27 mouse cellular contexts compared by ENCODE assay signal in genomic region chr13:94630055-94630454, GRCm38 (mm10).
DNase-seq lines count a peak whose midpoint lies in the region; ATAC-seq and TF ChIP-seq lines count a peak whose summit lies in the region.
"Had no signal": no experiment of that assay in that cellular context is flagged by ENCODE, and none has a peak within 500 bp of the region (broad histone marks: within the 10 kb centered on the region; RNA-seq: fewer than 3 reads in every experiment).

No protein-coding gene starts in this region.

- H3K27ac ChIP-seq in heart, embryonic 12.5 days (ENCODE audit: poor library complexity, severe bottlenecking): no peak overlapping the region
- no peak overlapping the region for H3K27ac ChIP-seq in lung, postnatal 0 days (ENCODE audit: low read length)
- H3K27ac ChIP-seq: embryonic facial prominence, embryonic 12.5 days; embryonic facial prominence, embryonic 15.5 days; forebrain, embryonic 12.5 days; forebrain, embryonic 15.5 days; heart, embryonic 15.5 days; hindbrain, embryonic 10.5 days; hindbrain, embryonic 13.5 days; intestine, embryonic 15.5 days had no signal

- no peaks in the 10 kb centered on the region; the same call in none of the 2 replicates for H3K27me3 ChIP-seq in heart, embryonic 12.5 days (replicated peaks)
- no peaks in the 10 kb centered on the region for H3K27me3 ChIP-seq in lung, postnatal 0 days (replicated peaks; ENCODE audit: insufficient read depth, low read length)
- H3K27me3 ChIP-seq: embryonic facial prominence, embryonic 12.5 days; embryonic facial prominence, embryonic 15.5 days; heart, embryonic 15.5 days; intestine, embryonic 15.5 days had no signal

- H3K36me3 ChIP-seq in heart, embryonic 12.5 days: no peaks in the 10 kb centered on the region
- H3K36me3 ChIP-seq in lung, postnatal 0 days (ENCODE audit: insufficient read depth, low read length): no peaks in the 10 kb centered on the region
- H3K36me3 ChIP-seq: embryonic facial prominence, embryonic 12.5 days; embryonic facial prominence, embryonic 15.5 days; forebrain, embryonic 12.5 days; forebrain, embryonic 15.5 days; heart, embryonic 15.5 days; hindbrain, embryonic 10.5 days; hindbrain, embryonic 13.5 days; intestine, embryonic 15.5 days had no signal

- H3K4me3 ChIP-seq in heart, embryonic 12.5 days: no peak overlapping the region
- no peak overlapping the region for H3K4me3 ChIP-seq in lung, postnatal 0 days (ENCODE audit: low read depth, low read length)
- H3K4me3 ChIP-seq: embryonic facial prominence, embryonic 12.5 days; embryonic facial prominence, embryonic 15.5 days; forebrain, embryonic 12.5 days; forebrain, embryonic 15.5 days; heart, embryonic 15.5 days; hindbrain, embryonic 10.5 days; hindbrain, embryonic 13.5 days; intestine, embryonic 15.5 days had no signal

- no peak for ATAC-seq in heart, embryonic 12.5 days (ENCODE audit: insufficient number of reproducible peaks, low FRiP score)
- peak; percentile 74 for ATAC-seq in granulocyte monocyte progenitor cell, adult 5-6 weeks (replicated peaks; ENCODE audit: poor library complexity, severe bottlenecking)
- no peak for ATAC-seq in lung, postnatal 0 days
- ATAC-seq: CD4-positive, CD25-positive, alpha-beta regulatory T cell, adult 4 months; forebrain, embryonic 15.5 days; hindbrain, embryonic 16.5 days; intestine, embryonic 15.5 days had no signal

- TF ChIP-seq CTCF in lung, postnatal 0 days (IDR thresholded peaks at IDR 0.05): no peak

- H3K9ac ChIP-seq in heart, embryonic 12.5 days: no peak overlapping the region
- H3K9ac ChIP-seq in lung, postnatal 0 days (replicated peaks; ENCODE audit: low read depth): no peak overlapping the region
- H3K9ac ChIP-seq: embryonic facial prominence, embryonic 12.5 days; embryonic facial prominence, embryonic 15.5 days; forebrain, embryonic 12.5 days; forebrain, embryonic 15.5 days; heart, embryonic 15.5 days; hindbrain, embryonic 13.5 days; intestine, embryonic 15.5 days had no signal

- no peak overlapping the region for H3K4me2 ChIP-seq in heart, embryonic 12.5 days
- no peak overlapping the region for H3K4me2 ChIP-seq in lung, postnatal 0 days (replicated peaks; ENCODE audit: low read depth, low read length)
- H3K4me2 ChIP-seq: embryonic facial prominence, embryonic 12.5 days; embryonic facial prominence, embryonic 15.5 days; forebrain, embryonic 12.5 days; forebrain, embryonic 15.5 days; heart, embryonic 11.5 days; heart, embryonic 15.5 days; hindbrain, embryonic 13.5 days; intestine, embryonic 15.5 days had no signal

- peak; percentile 63 for DNase-seq in heart, adult 11 months
- peak; percentile 28 for DNase-seq in MEL-GATA-1-ER (ENCODE audit: extremely low read depth, low read depth)
- DNase-seq in kidney, postnatal 25 days: no peak
- DNase-seq in left cerebral cortex, adult 9 months (ENCODE audit: low spot score in 2 of 2): no peak
- no peak for DNase-seq in layer of hippocampus, postnatal 14 days (ENCODE audit: low spot score in 2 of 2)
- no peak for DNase-seq in lung, postnatal 0 days (ENCODE audit: low spot score)
- DNase-seq: adrenal gland, adult 8-10 months; adrenal gland, postnatal 25 days; cerebellum, adult 18-20 months; cerebellum, adult 9-10 months; cerebellum, postnatal 14 days; gastrocnemius, postnatal 25 days; heart, postnatal 10 days; heart, postnatal 36 days had no signal

- TF ChIP-seq EP300 in lung, postnatal 0 days (IDR thresholded peaks at IDR 0.05): no peak

- 77% methylated on average over 1 of the region's 1 CpGs for WGBS in heart, embryonic 12.5 days
- 78% methylated on average over 1 of the region's 1 CpGs for WGBS in lung, postnatal 0 days

- peaks cover 10% of the 10 kb centered on the region for H3K4me1 ChIP-seq in heart, embryonic 12.5 days (replicated peaks)
- no peaks in the 10 kb centered on the region for H3K4me1 ChIP-seq in lung, postnatal 0 days (ENCODE audit: insufficient read depth, low read depth, low read length)
- H3K4me1 ChIP-seq: embryonic facial prominence, embryonic 12.5 days; embryonic facial prominence, embryonic 15.5 days; forebrain, embryonic 12.5 days; heart, embryonic 15.5 days; hindbrain, embryonic 10.5 days; hindbrain, embryonic 13.5 days; intestine, embryonic 15.5 days had no signal

- no peaks in the 10 kb centered on the region for H3K9me3 ChIP-seq in heart, embryonic 12.5 days (replicated peaks)
- no peaks in the 10 kb centered on the region for H3K9me3 ChIP-seq in lung, postnatal 0 days (ENCODE audit: low read length)
- H3K9me3 ChIP-seq: embryonic facial prominence, embryonic 12.5 days; embryonic facial prominence, embryonic 15.5 days; forebrain, embryonic 12.5 days; forebrain, embryonic 15.5 days; heart, embryonic 15.5 days; hindbrain, embryonic 10.5 days; hindbrain, embryonic 13.5 days; intestine, embryonic 15.5 days had no signal

Comparison
In these comparisons a context has a peak if more than half of its experiments do, and no peak if none do; other contexts are left out.
1. DNase-seq: peak in heart, adult 11 months (single experiment) and MEL-GATA-1-ER (single experiment); none in kidney, postnatal 25 days (0 of 2), left cerebral cortex, adult 9 months (0 of 2), layer of hippocampus, postnatal 14 days (0 of 2) and lung, postnatal 0 days (single experiment).